Mouse (Mus musculus) urinary bladder, postnatal 10 days (tissue): ENCODE measurements around the gene Sod1.
"Not testable (repeated sequence)": the region's sequence is repeated elsewhere in the genome, so short reads cannot be mapped to it uniquely, and the experiment has no call there.

Experiments
- DNase-seq: peaks from one replicate; pipeline ENCODE4 v3.0.0; 2022; ENCODE audit warnings: low spot score

Sod1 gene

DNA sequence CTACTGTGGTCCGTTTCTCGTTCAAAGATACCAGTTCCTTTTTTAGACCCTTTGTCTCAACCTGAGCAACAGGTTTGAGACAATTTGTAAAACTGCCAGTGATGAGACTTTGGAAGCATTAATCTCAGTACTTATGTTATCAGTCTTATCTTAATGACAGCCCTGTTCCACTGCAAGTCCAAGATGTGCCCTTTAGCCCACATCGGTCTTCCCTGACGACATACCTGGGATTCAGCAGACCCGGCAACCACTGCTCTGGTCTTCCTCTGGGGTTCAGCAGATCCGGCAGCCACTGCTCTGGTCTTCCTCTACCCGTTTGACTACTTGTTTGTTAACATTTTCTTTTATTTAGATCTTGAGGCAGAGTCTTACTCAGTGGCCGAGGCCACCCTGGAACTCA lies 8.8 kb upstream of the Sod1 start:
- no peak for DNase-seq

GRCm38 (mm10) chr16:90213477-90214339 lies 6.8 kb upstream of the Sod1 start:
- no peak for DNase-seq

- no peak for DNase-seq
These were observed 5.6 kb upstream of the Sod1 start for GRCm38 (mm10) chr16:90214731-90215565.

DNA sequence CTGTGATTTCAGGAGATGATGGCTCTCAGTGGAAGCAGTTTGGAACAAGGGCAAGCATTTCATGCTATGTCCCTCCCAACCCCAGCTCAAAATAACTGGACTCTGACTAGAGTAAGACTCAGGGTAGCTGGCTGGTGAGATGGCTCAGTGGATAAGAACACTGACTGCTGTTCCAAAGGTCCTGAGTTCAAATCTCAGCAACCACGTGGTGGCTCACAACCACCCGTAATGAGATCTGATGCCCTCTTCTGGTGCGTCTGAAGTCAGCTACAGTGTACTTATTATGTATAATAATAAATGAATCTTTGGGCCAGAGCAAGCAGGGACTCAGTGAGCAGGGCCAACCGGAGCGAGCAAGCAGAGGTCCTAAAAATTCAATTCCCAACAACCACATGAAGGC lies 4.7 kb upstream of the Sod1 start:
- DNase-seq: not testable (repeated sequence)

- DNase-seq: no peak
These were observed 4.1 kb upstream of the Sod1 start for GRCm38 (mm10) chr16:90216414-90216813.

DNA sequence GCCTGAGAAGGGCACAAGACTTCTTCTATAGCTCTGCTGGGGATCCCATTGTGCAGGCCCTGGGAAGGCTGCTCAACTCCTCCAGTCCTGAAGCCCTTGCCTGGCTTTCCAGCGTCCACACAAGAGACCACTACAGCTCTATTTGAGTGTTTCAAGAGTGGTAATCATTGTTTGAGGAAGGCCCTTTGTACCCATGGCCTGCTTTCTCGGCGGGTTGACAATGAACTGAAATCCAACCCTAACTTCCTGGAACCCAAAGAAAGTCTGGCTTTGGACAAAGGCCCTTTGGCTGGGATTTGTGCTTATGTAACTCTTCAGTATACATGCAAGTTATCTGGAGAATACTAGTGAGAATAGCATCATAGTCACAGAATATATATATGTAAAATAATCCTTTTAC lies 3.2 kb upstream of the Sod1 start:
- DNase-seq: no peak

- DNase-seq: no peak
These were observed 2.6 kb upstream of the Sod1 start for GRCm38 (mm10) chr16:90217926-90218325.

DNA sequence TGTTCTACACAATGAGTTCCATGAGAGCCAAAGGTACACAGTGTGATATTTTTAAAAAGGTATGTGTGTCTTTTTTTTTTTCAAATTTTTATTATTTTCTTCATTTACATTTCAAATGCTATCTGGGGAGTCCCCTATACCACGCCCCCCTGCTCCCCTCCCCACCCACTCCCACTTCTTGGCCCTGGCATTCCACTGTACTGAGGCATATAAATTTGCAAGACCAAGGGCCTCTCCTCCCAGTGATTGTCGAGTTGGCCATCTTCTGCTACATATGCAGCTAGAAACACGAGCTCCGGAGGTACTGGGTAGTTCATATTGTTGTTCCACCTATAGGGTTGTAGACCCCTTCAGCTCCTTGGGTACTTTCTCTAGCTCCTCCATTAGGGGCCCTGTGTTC lies 1.1 kb upstream of the Sod1 start:
- DNase-seq: not testable (repeated sequence)

GRCm38 (mm10) chr16:90220892-90221431 lies 408 bp downstream of the Sod1 start:
- DNase-seq: no peak

- no peak for DNase-seq
These were observed 1.0 kb downstream of the Sod1 start for GRCm38 (mm10) chr16:90221441-90222070.

DNA sequence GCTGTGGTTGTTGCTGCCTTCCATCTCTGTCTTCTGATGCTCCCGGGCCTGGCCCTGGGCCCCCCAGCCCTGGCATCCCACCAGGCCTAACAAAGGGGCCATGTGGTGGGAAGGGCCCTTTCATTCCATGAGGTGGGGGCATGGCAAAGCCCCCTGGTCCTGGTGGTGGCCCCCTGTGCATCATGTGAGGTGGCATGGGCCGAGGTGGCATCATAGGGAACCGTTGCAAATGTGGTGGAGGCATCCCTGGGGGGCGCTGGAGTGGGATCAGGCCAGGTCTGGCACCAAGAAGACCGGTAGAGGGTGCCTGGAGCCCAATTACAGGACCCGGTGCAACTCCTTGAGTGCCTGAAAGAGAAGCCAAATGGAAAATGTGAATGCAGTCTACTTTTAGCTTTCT lies 9.3 kb downstream of the Sod1 start:
- no peak for DNase-seq

DNA sequence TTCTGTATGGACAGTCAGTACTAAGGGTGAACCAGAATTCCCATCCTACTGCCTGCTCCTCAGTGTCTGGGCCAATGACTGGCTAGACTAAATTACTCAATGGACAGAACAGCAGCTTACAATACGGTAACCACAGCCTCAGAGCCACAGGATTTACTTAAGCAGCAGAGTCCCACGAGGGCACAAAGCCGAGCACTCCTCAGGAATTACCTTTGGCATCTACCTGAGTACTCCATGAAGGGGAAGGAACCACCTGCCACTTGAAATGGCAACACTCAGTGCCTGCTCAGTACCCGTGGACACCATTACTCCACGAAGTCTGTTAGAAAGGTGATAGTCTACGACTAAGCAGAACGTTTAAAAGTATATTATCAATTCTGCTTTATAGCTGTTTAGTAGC lies 10.7 kb downstream of the Sod1 start:
- no peak for DNase-seq

GRCm38 (mm10) chr16:90233702-90234101 lies 13.1 kb downstream of the Sod1 start:
- DNase-seq: no peak

- DNase-seq: no peak
These were observed 14.1 kb downstream of the Sod1 start for GRCm38 (mm10) chr16:90234617-90235016.

DNA sequence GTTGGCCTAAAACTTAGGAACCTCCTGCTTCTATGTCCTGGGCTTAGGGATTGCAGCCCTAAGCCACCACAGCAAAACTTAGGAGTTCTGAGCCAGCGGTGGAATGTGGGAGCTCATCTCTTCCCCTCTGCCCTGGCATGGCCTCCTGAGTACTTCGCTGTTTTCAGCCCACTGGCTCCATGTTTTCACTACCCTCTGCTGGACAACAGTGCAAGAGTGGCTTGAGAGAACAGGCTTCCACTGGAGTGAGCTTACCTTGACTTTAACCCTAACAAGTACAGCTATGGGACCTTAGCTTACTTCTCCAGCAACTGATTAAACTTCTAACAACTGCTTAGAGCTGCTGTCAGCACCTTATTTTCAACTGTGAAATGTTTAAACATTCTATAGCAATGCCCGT lies 14.6 kb downstream of the Sod1 start:
- no peak for DNase-seq

GRCm38 (mm10) chr16:90239128-90239746 lies 18.7 kb downstream of the Sod1 start:
- no peak for DNase-seq

DNA sequence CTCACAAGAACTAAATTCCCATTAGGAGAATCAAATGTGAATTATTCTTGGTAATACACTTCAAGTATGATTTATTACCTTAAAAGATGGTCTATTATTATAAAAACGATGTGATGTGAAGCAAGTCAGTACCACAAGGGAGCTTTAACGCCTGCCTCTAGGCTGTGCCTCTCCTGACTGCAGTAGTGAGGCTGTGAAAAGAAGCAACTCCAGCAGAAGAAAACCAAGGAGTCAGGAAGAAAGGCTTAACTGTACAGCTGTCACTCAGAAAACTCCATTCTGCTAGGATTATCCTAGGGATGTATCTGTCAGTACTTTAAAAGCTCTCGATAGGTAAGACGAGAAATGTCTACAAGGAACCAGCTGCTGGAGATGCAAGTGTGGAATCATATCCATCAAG lies 21.3 kb downstream of the Sod1 start:
- no peak for DNase-seq

DNA sequence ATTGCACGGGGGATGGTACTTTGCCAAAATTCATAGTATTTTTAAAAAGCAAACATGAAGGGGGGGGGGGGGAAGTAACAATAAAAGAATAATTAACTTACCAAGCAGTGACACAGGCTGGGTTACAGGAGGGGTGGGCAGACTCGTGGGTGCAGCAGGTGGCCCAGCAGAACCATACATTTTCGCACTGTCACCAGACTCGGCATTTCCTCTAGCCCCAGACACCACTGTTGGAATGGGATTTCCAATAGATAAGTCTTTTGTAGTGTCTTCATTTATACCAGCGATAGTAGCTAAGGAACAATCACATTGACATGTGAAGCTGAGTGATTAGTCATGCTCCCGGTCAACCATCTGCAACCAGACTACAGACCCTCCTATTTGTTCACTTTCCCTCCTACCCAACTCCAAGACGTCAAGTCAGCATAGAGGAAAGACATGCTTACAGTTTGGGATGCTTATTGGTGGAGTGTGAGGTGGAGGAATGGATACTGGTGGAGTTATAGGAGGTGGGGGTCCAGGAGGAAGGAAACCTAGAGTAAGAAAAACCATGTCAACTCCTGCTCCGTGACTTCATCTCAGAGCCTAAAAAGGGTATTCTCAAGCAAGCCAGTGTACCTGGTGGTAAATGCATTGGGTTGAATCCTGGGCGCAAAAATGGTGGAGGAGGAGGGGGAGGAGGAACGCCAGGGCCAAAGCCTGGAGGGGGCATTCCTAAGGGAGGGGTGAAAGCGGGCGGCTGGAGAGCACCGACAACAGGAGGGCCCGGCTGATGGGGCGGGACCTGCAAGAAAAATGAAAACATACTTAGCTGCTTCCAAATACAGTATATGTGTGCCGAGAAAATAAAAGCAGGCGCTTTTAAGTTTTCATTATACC lies 22.1 kb downstream of the Sod1 start:
- no peak for DNase-seq

- no peak for DNase-seq
These were observed 29.5 kb downstream of the Sod1 start for GRCm38 (mm10) chr16:90250099-90250498.

DNA sequence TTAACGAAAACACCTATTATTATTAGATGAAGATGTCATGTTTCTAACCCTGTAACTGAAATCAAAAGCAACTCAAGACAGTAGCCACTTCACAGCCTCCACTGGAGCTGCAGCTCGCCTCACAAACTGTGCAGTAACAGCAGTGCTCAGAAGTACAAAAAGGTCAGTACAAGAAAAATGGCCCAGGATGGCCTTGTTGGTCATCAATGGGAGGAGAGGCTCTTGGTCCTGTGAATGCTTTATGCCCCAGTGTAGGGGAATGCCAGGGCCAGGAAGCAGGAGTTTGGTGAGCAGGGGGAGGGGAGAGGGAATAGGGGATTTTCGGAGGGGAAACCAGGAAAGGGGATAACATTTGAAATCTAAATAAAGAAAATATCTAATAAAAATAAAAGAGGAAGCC lies 30.7 kb downstream of the Sod1 start:
- not testable (repeated sequence) for DNase-seq

DNA sequence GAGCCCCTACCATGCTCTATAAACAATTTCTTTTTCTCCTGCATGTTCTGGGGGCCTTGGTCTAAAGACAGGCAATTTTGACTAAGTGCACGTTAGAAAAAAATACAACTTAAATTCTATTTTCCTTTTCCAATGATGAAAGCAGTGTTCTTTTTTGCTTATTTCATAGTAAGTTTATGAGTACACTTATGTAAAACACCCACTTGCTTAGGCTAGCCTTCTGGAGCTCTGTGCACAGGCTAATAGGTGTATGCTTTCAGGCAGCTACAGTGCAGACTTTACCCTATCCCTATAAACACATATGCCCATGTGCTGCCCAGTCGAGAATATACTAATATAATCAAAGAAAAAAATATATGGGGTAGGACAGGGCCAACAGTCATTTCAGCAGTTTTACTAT lies 32.0 kb downstream of the Sod1 start:
- DNase-seq: no peak
